19 mouse cellular contexts compared by ENCODE assay signal in the genomic region with DNA sequence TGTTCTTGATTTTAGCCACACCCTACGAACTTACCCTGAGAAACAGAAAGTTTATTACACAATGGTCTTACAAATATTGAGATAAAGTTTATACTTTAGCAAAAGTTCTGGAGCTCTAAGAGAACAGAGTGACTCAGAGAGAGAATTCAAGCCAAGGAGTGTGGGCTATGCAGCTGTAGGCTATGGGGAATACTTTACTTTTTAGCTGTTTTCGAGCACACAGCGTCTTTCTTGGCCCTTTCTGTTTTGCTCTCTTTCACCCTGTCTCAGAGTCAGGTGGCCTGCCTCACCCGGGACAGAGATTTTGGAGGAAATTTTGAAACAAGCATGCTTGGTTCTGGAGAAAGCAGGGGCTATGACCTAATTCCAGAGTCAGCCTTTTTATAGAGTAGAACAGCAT. TPM values are rescaled to one million over a fixed set of nuclear protein-coding genes. Genes with fewer than 3 reads are reported as not detected.
DNase-seq lines count a peak whose midpoint lies in the region; ATAC-seq and TF ChIP-seq lines count a peak whose summit lies in the region.
"Not testable (repeated sequence)": the region's sequence is repeated elsewhere in the genome, so short reads cannot be mapped to it uniquely, and the experiment has no call there.
"Had no signal": no experiment of that assay in that cellular context is flagged by ENCODE, and none has a peak within 500 bp of the region (broad histone marks: within the 10 kb centered on the region; RNA-seq: fewer than 3 reads in every experiment).

No protein-coding gene starts in this region.

- intact Hi-C loops in gastrocnemius, adult 2 months (cut with DNase I) = not testable (repeated sequence)

- H3K4me3 ChIP-seq in E14TG2a.4 (replicated peaks; ENCODE audit: low read length) = 0 out of 2 replicates have a peak overlapping the region, but pooled peaks have one; percentile 13
- not testable (repeated sequence) for H3K4me3 ChIP-seq in brown adipose tissue, adult 24 weeks (ENCODE audit: insufficient read depth, low read depth, low read length); gastrocnemius, adult 2 months; liver, embryonic 12.5 days; liver, embryonic 15.5 days (replicated peaks); testis, adult 2 months (ENCODE audit: control insufficient read depth, low read depth, low read length)

- not testable (repeated sequence) for H3K27me3 ChIP-seq in E14TG2a.4 (ENCODE audit: insufficient read depth, low read length); liver, embryonic 12.5 days (replicated peaks); liver, embryonic 15.5 days; testis, adult 2 months (ENCODE audit: control insufficient read depth, insufficient read depth, low read length)

- not testable (repeated sequence) for TF ChIP-seq POLR2A in testis, adult 2 months (IDR thresholded peaks at IDR 0.05; ENCODE audit: control insufficient read depth, low read depth, low read length)

- DNase-seq in NIH3T3 (ENCODE audit: low read depth) = peak; percentile 73
- not testable (repeated sequence) for DNase-seq in gastrocnemius, adult 2 months

- ATAC-seq in liver, embryonic 12.5 days; liver, embryonic 15.5 days (ENCODE audit: insufficient read depth): not testable (repeated sequence)

- not testable (repeated sequence) for H3K36me3 ChIP-seq in E14TG2a.4 (ENCODE audit: insufficient read depth, low read length); liver, embryonic 12.5 days; liver, embryonic 15.5 days (replicated peaks); testis, adult 2 months (ENCODE audit: control insufficient read depth, insufficient read depth, low read length)

- 72% methylated on average over 4 of the region's 4 CpGs for WGBS in liver, embryonic 12.5 days (ENCODE audit: insufficient replicate concordance)
- WGBS in liver, embryonic 15.5 days (ENCODE audit: insufficient replicate concordance) = 64% methylated on average over 4 of the region's 4 CpGs

- not testable (repeated sequence) for TF ChIP-seq CTCF in E14TG2a.4 (conservative IDR thresholded peaks at IDR 0.05; ENCODE audit: low read length); gastrocnemius, adult 2 months (IDR thresholded peaks at IDR 0.05); testis, adult 2 months (IDR thresholded peaks at IDR 0.05; ENCODE audit: control insufficient read depth, insufficient read depth, insufficient replicate concordance, low read depth, low read length)

- H3K9me3 ChIP-seq in E14TG2a.4 (ENCODE audit: low read length); liver, embryonic 12.5 days (replicated peaks); liver, embryonic 15.5 days (replicated peaks): not testable (repeated sequence)

- H3K9ac ChIP-seq in liver, embryonic 12.5 days; liver, embryonic 15.5 days: not testable (repeated sequence)

- H3K27ac ChIP-seq in brown adipose tissue, adult 24 weeks (replicated peaks; ENCODE audit: low read depth, low read length) = 0 out of 2 replicates have a peak overlapping the region, but pooled peaks have one; percentile 13
- H3K27ac ChIP-seq in gastrocnemius, adult 2 months = peak overlapping the region; percentile 43; the same call in 1 of the 2 replicates
- peak overlapping the region; percentile 91 for H3K27ac ChIP-seq in liver, embryonic 12.5 days
- peak overlapping the region; percentile 90 for H3K27ac ChIP-seq in liver, embryonic 15.5 days (replicated peaks)
- 0 out of 2 replicates have a peak overlapping the region, but pooled peaks have one; percentile 53 for H3K27ac ChIP-seq in testis, adult 2 months (ENCODE audit: control insufficient read depth, insufficient read depth, low read depth, low read length)

- peaks cover 92% of the 10 kb centered on the region for H3K4me1 ChIP-seq in E14TG2a.4 (replicated peaks; ENCODE audit: low read depth, low read length)
- H3K4me1 ChIP-seq in brown adipose tissue, adult 24 weeks (ENCODE audit: control insufficient read depth, insufficient read depth, insufficient read length, low read length) = not testable (repeated sequence)
- peaks cover 61% of the 10 kb centered on the region for H3K4me1 ChIP-seq in liver, embryonic 12.5 days
- peaks cover 62% of the 10 kb centered on the region for H3K4me1 ChIP-seq in liver, embryonic 15.5 days (replicated peaks)
- peaks cover 14% of the 10 kb centered on the region for H3K4me1 ChIP-seq in testis, adult 2 months (ENCODE audit: control insufficient read depth, insufficient read depth, low read length)

- not testable (repeated sequence) for H3K4me2 ChIP-seq in liver, embryonic 12.5 days; liver, embryonic 15.5 days

RNA-seq across cellular contexts. Expression of a gene that starts 6.7 kb away (rescaled TPM):
- polyA plus RNA-seq in brown adipose tissue, adult 24 weeks (2012; ENCODE audit: insufficient read depth, insufficient read length, missing spikeins) = not detected in 2 replicates
- total RNA-seq in gastrocnemius, adult 2 months (2021) = not detected
- polyA plus RNA-seq in liver, embryonic 12.5 days (2016; fragmentation: Nextera tagmentation; extraction: Ambion mirVana) = 0.51 and 0.78 TPM in 2 replicates
- polyA plus RNA-seq in liver, embryonic 15.5 days (2015; fragmentation: Nextera tagmentation; extraction: Ambion mirVana) = 0.35 and 0.38 TPM in 2 replicates
- not detected in 2 replicates for polyA plus RNA-seq in testis, adult 2 months (2012; rRNA removed)
- total RNA-seq: adrenal gland, adult 2 months; adrenal gland, postnatal 14 days; adrenal gland, postnatal 4 days; forebrain, postnatal 0 days; gastrocnemius, postnatal 10 days; gastrocnemius, postnatal 36 days; heart, postnatal 10 days; heart, postnatal 36 days had no signal
- polyA plus RNA-seq: adrenal gland, adult 2 months; embryonic facial prominence, embryonic 14.5 days; forebrain, embryonic 14.5 days; heart, embryonic 15.5 days; Patski had no signal

RNA-seq across cellular contexts. Expression of a gene that starts 7.7 kb away (rescaled TPM):
- polyA plus RNA-seq in brown adipose tissue, adult 24 weeks (2012; ENCODE audit: insufficient read depth, insufficient read length, missing spikeins) = not detected in 2 replicates
- under 1 TPM; 0.23 to 0.33 TPM for total RNA-seq in gastrocnemius, adult 2 months (2021)
- 4.8 and 6.0 TPM in 2 replicates for polyA plus RNA-seq in liver, embryonic 12.5 days (2016; fragmentation: Nextera tagmentation; extraction: Ambion mirVana)
- 7.5 and 8.3 TPM in 2 replicates for polyA plus RNA-seq in liver, embryonic 15.5 days (2015; fragmentation: Nextera tagmentation; extraction: Ambion mirVana)
- polyA plus RNA-seq in testis, adult 2 months (2012; rRNA removed) = 7.7 and 8.6 TPM in 2 replicates

RNA-seq across cellular contexts. Expression of a gene that starts 11.0 kb away (rescaled TPM):
- 13.6 and 26.9 TPM in 2 replicates for polyA plus RNA-seq in brown adipose tissue, adult 24 weeks (2012; ENCODE audit: insufficient read depth, insufficient read length, missing spikeins)
- total RNA-seq in gastrocnemius, adult 2 months (2021) = 10 to 100 TPM; 13.3 to 13.9 TPM
- polyA plus RNA-seq in liver, embryonic 12.5 days (2016; fragmentation: Nextera tagmentation; extraction: Ambion mirVana) = 33.4 and 37.1 TPM in 2 replicates
- polyA plus RNA-seq in liver, embryonic 15.5 days (2015; fragmentation: Nextera tagmentation; extraction: Ambion mirVana) = 18.7 and 20.4 TPM in 2 replicates
- polyA plus RNA-seq in testis, adult 2 months (2012; rRNA removed) = 157 and 183 TPM in 2 replicates

RNA-seq across cellular contexts. Expression of a gene that starts 17.5 kb away (rescaled TPM):
- 75.7 and 99.3 TPM in 2 replicates for polyA plus RNA-seq in brown adipose tissue, adult 24 weeks (2012; ENCODE audit: insufficient read depth, insufficient read length, missing spikeins)
- 10 to 100 TPM; 34.0 to 44.4 TPM for total RNA-seq in gastrocnemius, adult 2 months (2021)
- polyA plus RNA-seq in liver, embryonic 12.5 days (2016; fragmentation: Nextera tagmentation; extraction: Ambion mirVana) = 29.4 and 30.1 TPM in 2 replicates
- 33.3 and 35.7 TPM in 2 replicates for polyA plus RNA-seq in liver, embryonic 15.5 days (2015; fragmentation: Nextera tagmentation; extraction: Ambion mirVana)
- polyA plus RNA-seq in testis, adult 2 months (2012; rRNA removed) = 71.7 and 80.8 TPM in 2 replicates

RNA-seq across cellular contexts. Expression of a gene that starts 17.5 kb away (rescaled TPM):
- 9.5 and 11.1 TPM in 2 replicates for polyA plus RNA-seq in brown adipose tissue, adult 24 weeks (2012; ENCODE audit: insufficient read depth, insufficient read length, missing spikeins)
- 10 to 100 TPM; 14.5 to 14.8 TPM for total RNA-seq in gastrocnemius, adult 2 months (2021)
- polyA plus RNA-seq in liver, embryonic 12.5 days (2016; fragmentation: Nextera tagmentation; extraction: Ambion mirVana) = 13.6 and 14.8 TPM in 2 replicates
- 8.2 and 9.8 TPM in 2 replicates for polyA plus RNA-seq in liver, embryonic 15.5 days (2015; fragmentation: Nextera tagmentation; extraction: Ambion mirVana)
- 65.0 and 66.5 TPM in 2 replicates for polyA plus RNA-seq in testis, adult 2 months (2012; rRNA removed)

Comparison
In these comparisons a context has a peak if more than half of its experiments do, and no peak if none do; other contexts are left out.
1. H3K27ac ChIP-seq: peak in every context shown above with its lines; median percentile 91 in liver, embryonic 12.5 days; 90 in liver, embryonic 15.5 days; 53 in testis, adult 2 months; 43 in gastrocnemius, adult 2 months; 13 in brown adipose tissue, adult 24 weeks.